Mouse (Mus musculus) ES-E14 (cell line): ENCODE results near the gene Cryge.
A peak's percentile ranks its signal among the peaks of the same experiment; 100 is the strongest.

ENCODE experiments used
- CHD2 ChIP-seq: IDR thresholded peaks from 2 replicates; pipeline ENCODE4 v1.6.1; 2014; ENCODE audit warnings: mild to moderate bottlenecking, low read depth, low read length, inconsistent platforms
- MAFK ChIP-seq: IDR thresholded peaks from 2 replicates; pipeline ENCODE4 v1.6.1; 2014; ENCODE audit warnings: mild to moderate bottlenecking, low read depth, low read length, inconsistent platforms; ENCODE audit not compliant: insufficient read depth
- ZC3H11A ChIP-seq: IDR thresholded peaks from 2 replicates; pipeline ENCODE4 v1.6.1; 2012; ENCODE audit warnings: low read depth, mild to moderate bottlenecking, inconsistent platforms, low read length, borderline replicate concordance

- no peak for TF ChIP-seq CHD2
- TF ChIP-seq ZC3H11A = peak; percentile 99
- TF ChIP-seq MAFK = no peak
These were observed 40.8 kb downstream of the Cryge start for GRCm38 (mm10) chr1:65010153-65010552.
